ENCODE assay signal across 18 mouse cellular contexts in genomic region chr2:134845239-134845738, GRCm38 (mm10). TPM values are rescaled to one million over a fixed set of nuclear protein-coding genes. Genes with fewer than 3 reads are reported as not detected.
DNase-seq lines count a peak whose midpoint lies in the region; ATAC-seq lines count a peak whose summit lies in the region.
"Had no signal": no experiment of that assay in that cellular context is flagged by ENCODE, and none has a peak within 500 bp of the region (broad histone marks: within the 10 kb centered on the region; RNA-seq: fewer than 3 reads in every experiment).

No protein-coding gene starts in this region.

- 0 out of 2 replicates have a peak, but pooled peaks have one; percentile 34 for ATAC-seq in liver, embryonic 11.5 days (replicated peaks; ENCODE audit: low FRiP score)
- no peak for ATAC-seq in liver, embryonic 12.5 days
- peak; percentile 72; the same call in 1 of the 2 replicates for ATAC-seq in kidney, embryonic 15.5 days (replicated peaks; ENCODE audit: low FRiP score)
- ATAC-seq in liver, embryonic 16.5 days (ENCODE audit: low read depth): peak; percentile 67
- ATAC-seq in hindbrain, embryonic 12.5 days (ENCODE audit: low FRiP score): no peak
- no peak for ATAC-seq in midbrain, embryonic 14.5 days (ENCODE audit: low FRiP score, low TSS enrichment)
- ATAC-seq: forebrain, embryonic 14.5 days; inflammation-experienced regulatory T-cells, adult 6 months had no signal

- no peaks in the 10 kb centered on the region for H3K27me3 ChIP-seq in liver, embryonic 11.5 days (replicated peaks; ENCODE audit: control insufficient read depth, insufficient read depth, low read length)
- no peaks in the 10 kb centered on the region for H3K27me3 ChIP-seq in liver, embryonic 12.5 days (replicated peaks)
- no peaks in the 10 kb centered on the region for H3K27me3 ChIP-seq in kidney, embryonic 15.5 days
- no peaks in the 10 kb centered on the region for H3K27me3 ChIP-seq in liver, embryonic 16.5 days (ENCODE audit: control insufficient read depth, insufficient read depth, low read depth, low read length)
- no peaks in the 10 kb centered on the region for H3K27me3 ChIP-seq in hindbrain, embryonic 12.5 days
- H3K27me3 ChIP-seq in midbrain, embryonic 14.5 days (ENCODE audit: control insufficient read depth, insufficient read depth, low read length): no peaks in the 10 kb centered on the region
- H3K27me3 ChIP-seq: heart, embryonic 15.5 days; neural tube, embryonic 12.5 days had no signal

- DNase-seq in liver, embryonic 11.5 days (ENCODE audit: low spot score): no peak
- DNase-seq in midbrain, embryonic 14.5 days: no peak
- DNase-seq in lung, postnatal 25 days (ENCODE audit: low spot score): no peak
- no peak for DNase-seq in adrenal gland, adult 18-20 months (ENCODE audit: low spot score in 2 of 2)
- DNase-seq: adrenal gland, postnatal 14 days; cerebellum, adult 11-12 months; cerebellum, postnatal 25 days; layer of hippocampus, adult 9-11 months; lung, postnatal 10 days; right cerebral cortex, postnatal 14 days had no signal

- H3K4me2 ChIP-seq in liver, embryonic 11.5 days: no peak overlapping the region
- H3K4me2 ChIP-seq in liver, embryonic 12.5 days: no peak overlapping the region
- 0 out of 2 replicates have a peak overlapping the region, but pooled peaks have one; percentile 27 for H3K4me2 ChIP-seq in kidney, embryonic 15.5 days
- H3K4me2 ChIP-seq in liver, embryonic 16.5 days (ENCODE audit: low read depth, low read length): peak overlapping the region; percentile 32
- H3K4me2 ChIP-seq in hindbrain, embryonic 12.5 days (replicated peaks): no peak overlapping the region
- H3K4me2 ChIP-seq in midbrain, embryonic 14.5 days (ENCODE audit: low read length): no peak overlapping the region
- H3K4me2 ChIP-seq: heart, embryonic 15.5 days; neural tube, embryonic 12.5 days had no signal

- no peak overlapping the region for H3K9ac ChIP-seq in liver, embryonic 11.5 days (ENCODE audit: low read depth, low read length)
- H3K9ac ChIP-seq in liver, embryonic 12.5 days: no peak overlapping the region
- H3K9ac ChIP-seq in kidney, embryonic 15.5 days: no peak overlapping the region
- H3K9ac ChIP-seq in liver, embryonic 16.5 days (ENCODE audit: low read depth, low read length): no peak overlapping the region
- no peak overlapping the region for H3K9ac ChIP-seq in hindbrain, embryonic 12.5 days
- H3K9ac ChIP-seq in midbrain, embryonic 14.5 days (replicated peaks; ENCODE audit: low read length): no peak overlapping the region
- H3K9ac ChIP-seq: heart, embryonic 15.5 days; neural tube, embryonic 12.5 days had no signal

- H3K4me3 ChIP-seq in liver, embryonic 11.5 days (ENCODE audit: low read depth, low read length): no peak overlapping the region
- no peak overlapping the region for H3K4me3 ChIP-seq in liver, embryonic 12.5 days
- H3K4me3 ChIP-seq in kidney, embryonic 15.5 days (replicated peaks): no peak overlapping the region
- H3K4me3 ChIP-seq in liver, embryonic 16.5 days (ENCODE audit: low read depth, low read length): no peak overlapping the region
- no peak overlapping the region for H3K4me3 ChIP-seq in hindbrain, embryonic 12.5 days
- H3K4me3 ChIP-seq in midbrain, embryonic 14.5 days (replicated peaks; ENCODE audit: low read depth, low read length): no peak overlapping the region
- H3K4me3 ChIP-seq: heart, embryonic 15.5 days; neural tube, embryonic 12.5 days had no signal

- H3K9me3 ChIP-seq in liver, embryonic 11.5 days (ENCODE audit: control insufficient read depth, low read length): no peaks in the 10 kb centered on the region
- no peaks in the 10 kb centered on the region for H3K9me3 ChIP-seq in liver, embryonic 12.5 days (replicated peaks)
- no peaks in the 10 kb centered on the region for H3K9me3 ChIP-seq in kidney, embryonic 15.5 days (replicated peaks)
- no peaks in the 10 kb centered on the region for H3K9me3 ChIP-seq in liver, embryonic 16.5 days (replicated peaks; ENCODE audit: control insufficient read depth, low read length)
- H3K9me3 ChIP-seq in hindbrain, embryonic 12.5 days (replicated peaks): no peaks in the 10 kb centered on the region
- H3K9me3 ChIP-seq in midbrain, embryonic 14.5 days (ENCODE audit: control insufficient read depth, low read length): no peaks in the 10 kb centered on the region
- H3K9me3 ChIP-seq: heart, embryonic 15.5 days; neural tube, embryonic 12.5 days had no signal

- 52% methylated on average over 3 of the region's 3 CpGs for WGBS in liver, embryonic 11.5 days
- WGBS in liver, embryonic 12.5 days (ENCODE audit: insufficient replicate concordance): 51% methylated on average over 3 of the region's 3 CpGs
- WGBS in kidney, embryonic 15.5 days: 38% methylated on average over 3 of the region's 3 CpGs
- 39% methylated on average over 3 of the region's 3 CpGs for WGBS in liver, embryonic 16.5 days (ENCODE audit: insufficient replicate concordance)
- 76% methylated on average over 3 of the region's 3 CpGs for WGBS in hindbrain, embryonic 12.5 days
- 82% methylated on average over 3 of the region's 3 CpGs for WGBS in midbrain, embryonic 14.5 days

- peaks cover 2% of the 10 kb centered on the region; the same call in 1 of the 2 replicates for H3K4me1 ChIP-seq in liver, embryonic 11.5 days (replicated peaks; ENCODE audit: control insufficient read depth, insufficient read depth, low read length)
- peaks cover 21% of the 10 kb centered on the region for H3K4me1 ChIP-seq in liver, embryonic 12.5 days
- 0 out of 2 replicates have a peak, but pooled peaks cover 8% of the 10 kb centered on the region for H3K4me1 ChIP-seq in kidney, embryonic 15.5 days
- H3K4me1 ChIP-seq in liver, embryonic 16.5 days (ENCODE audit: control insufficient read depth, low read depth, low read length): no peaks in the 10 kb centered on the region; the same call in 1 of the 2 replicates
- no peaks in the 10 kb centered on the region for H3K4me1 ChIP-seq in hindbrain, embryonic 12.5 days
- H3K4me1 ChIP-seq in midbrain, embryonic 14.5 days (ENCODE audit: control insufficient read depth, insufficient read depth, low read length): no peaks in the 10 kb centered on the region
- H3K4me1 ChIP-seq: heart, embryonic 15.5 days; neural tube, embryonic 12.5 days had no signal

- no peaks in the 10 kb centered on the region for H3K36me3 ChIP-seq in liver, embryonic 11.5 days (ENCODE audit: control insufficient read depth, insufficient read depth, low read length)
- no peaks in the 10 kb centered on the region for H3K36me3 ChIP-seq in liver, embryonic 12.5 days
- no peaks in the 10 kb centered on the region for H3K36me3 ChIP-seq in kidney, embryonic 15.5 days
- no peaks in the 10 kb centered on the region for H3K36me3 ChIP-seq in liver, embryonic 16.5 days (ENCODE audit: control insufficient read depth, insufficient read depth)
- H3K36me3 ChIP-seq in hindbrain, embryonic 12.5 days: no peaks in the 10 kb centered on the region
- H3K36me3 ChIP-seq in midbrain, embryonic 14.5 days (ENCODE audit: control insufficient read depth, insufficient read depth, low read length): no peaks in the 10 kb centered on the region
- H3K36me3 ChIP-seq: heart, embryonic 15.5 days; neural tube, embryonic 12.5 days had no signal

- no peak overlapping the region for H3K27ac ChIP-seq in liver, embryonic 11.5 days (ENCODE audit: low read depth, low read length)
- H3K27ac ChIP-seq in liver, embryonic 12.5 days: no peak overlapping the region
- peak overlapping the region; percentile 41; the same call in 1 of the 2 replicates for H3K27ac ChIP-seq in kidney, embryonic 15.5 days
- H3K27ac ChIP-seq in liver, embryonic 16.5 days (ENCODE audit: low read length): peak overlapping the region; percentile 64
- no peak overlapping the region for H3K27ac ChIP-seq in hindbrain, embryonic 12.5 days
- H3K27ac ChIP-seq in midbrain, embryonic 14.5 days (replicated peaks; ENCODE audit: low read depth, low read length): no peak overlapping the region
- H3K27ac ChIP-seq: heart, embryonic 15.5 days; neural tube, embryonic 12.5 days had no signal

RNA-seq across cellular contexts. Expression of gene Plcb1, which starts 59.4 kb away (rescaled TPM):
- 5.6 and 7.9 TPM in 2 replicates for polyA plus RNA-seq in liver, embryonic 11.5 days (2014; fragmentation: Nextera tagmentation; extraction: Ambion mirVana)
- 4.4 and 4.9 TPM in 2 replicates for polyA plus RNA-seq in liver, embryonic 12.5 days (2016; fragmentation: Nextera tagmentation; extraction: Ambion mirVana)
- 29.5 and 30.1 TPM in 2 replicates for polyA plus RNA-seq in kidney, embryonic 15.5 days (2015; fragmentation: Nextera tagmentation; extraction: Ambion mirVana)
- polyA plus RNA-seq in liver, embryonic 16.5 days (2015; fragmentation: Nextera tagmentation; extraction: Ambion mirVana): 3.9 and 4.6 TPM in 2 replicates
- 20.6 and 20.8 TPM in 2 replicates for polyA plus RNA-seq in hindbrain, embryonic 12.5 days (2016; fragmentation: Nextera tagmentation; extraction: Ambion mirVana)
- 30.7 and 32.9 TPM in 2 replicates for polyA plus RNA-seq in midbrain, embryonic 14.5 days (2014; fragmentation: Nextera tagmentation; extraction: Ambion mirVana)
- 10 to 100 TPM; 51.4 to 88.0 TPM for total RNA-seq in adrenal gland, adult 18-20 months (2021)

Comparison
In these comparisons a context has a peak if more than half of its experiments do, and no peak if none do; other contexts are left out.
1. ATAC-seq: peak in liver, embryonic 11.5 days (single experiment), kidney, embryonic 15.5 days (single experiment) and liver, embryonic 16.5 days (single experiment); none in liver, embryonic 12.5 days (single experiment), hindbrain, embryonic 12.5 days (single experiment) and midbrain, embryonic 14.5 days (single experiment).
2. H3K27ac ChIP-seq: peak in kidney, embryonic 15.5 days (single experiment) and liver, embryonic 16.5 days (single experiment); none in liver, embryonic 11.5 days (single experiment), liver, embryonic 12.5 days (single experiment), hindbrain, embryonic 12.5 days (single experiment) and midbrain, embryonic 14.5 days (single experiment).
3. H3K4me2 ChIP-seq: peak in kidney, embryonic 15.5 days (single experiment) and liver, embryonic 16.5 days (single experiment); none in liver, embryonic 11.5 days (single experiment), liver, embryonic 12.5 days (single experiment), hindbrain, embryonic 12.5 days (single experiment) and midbrain, embryonic 14.5 days (single experiment).